Mouse (Mus musculus): ENCODE measurements at regions not wholly inside any gene's neighbourhood (a gene's known extent, or its start where the extent isn't known, plus 50 kb on each side); places are given as distances from the start of the nearest gene placed in this dataset.

- Histone ChIP-seq H3K4me3 (ENCODE audit: low read depth, low read length) (no peak overlapping the region), H3K36me3 (ENCODE audit: control insufficient read depth, insufficient read depth, low read length) (no peaks in the 10 kb centered on the region), H3K4me2 (ENCODE audit: low read length) (no peak overlapping the region), H3K9me3 (ENCODE audit: control insufficient read depth, low read length) (no peaks in the 10 kb centered on the region), H3K27ac (ENCODE audit: low read depth) (no peak overlapping the region), H3K27me3 (replicated peaks; ENCODE audit: control insufficient read depth, insufficient read depth, low read length) (0 out of 2 replicates have a peak, but pooled peaks cover 2% of the 10 kb centered on the region), H3K4me1 (replicated peaks; ENCODE audit: control insufficient read depth, insufficient read depth, low read length) (no peaks in the 10 kb centered on the region), H3K9ac (ENCODE audit: low read length) (no peak overlapping the region)
- 51% methylated on average over 22 of the region's 22 CpGs for WGBS
- ATAC-seq (replicated peaks; ENCODE audit: low FRiP score, low TSS enrichment, low read depth) = no peak
- DNase-seq (ENCODE audit: low spot score) = no peak
Observed at GRCm38 (mm10) chr4:124254446-124255182, 336.8 kb upstream of the 4930535I16Rik start.

GRCm38 (mm10) chr4:124241600-124241999 is 323.8 kb upstream of the 4930535I16Rik start:
- no peaks in the 10 kb centered on the region for H3K9me3 ChIP-seq (ENCODE audit: control insufficient read depth, low read length)
- H3K9ac ChIP-seq (ENCODE audit: low read length) = no peak overlapping the region
- H3K4me2 ChIP-seq (ENCODE audit: low read length) = no peak overlapping the region
- ATAC-seq (replicated peaks; ENCODE audit: low FRiP score, low TSS enrichment, low read depth) (no peak), DNase-seq (ENCODE audit: low spot score) (no peak)
- 25% methylated on average over 13 of the region's 13 CpGs for WGBS
- H3K27me3 ChIP-seq (replicated peaks; ENCODE audit: control insufficient read depth, insufficient read depth, low read length) = 0 out of 2 replicates have a peak, but pooled peaks cover 2% of the 10 kb centered on the region
- H3K27ac ChIP-seq (ENCODE audit: low read depth) = no peak overlapping the region
- H3K4me3 ChIP-seq (ENCODE audit: low read depth, low read length) = no peak overlapping the region
- no peaks in the 10 kb centered on the region for H3K4me1 ChIP-seq (replicated peaks; ENCODE audit: control insufficient read depth, insufficient read depth, low read length)
- H3K36me3 ChIP-seq (ENCODE audit: control insufficient read depth, insufficient read depth, low read length) = no peaks in the 10 kb centered on the region

- Histone ChIP-seq H3K9ac (ENCODE audit: low read length) (no peak overlapping the region), H3K9me3 (ENCODE audit: control insufficient read depth, low read length) (no peaks in the 10 kb centered on the region), H3K4me1 (replicated peaks; ENCODE audit: control insufficient read depth, insufficient read depth, low read length) (no peaks in the 10 kb centered on the region), H3K4me3 (ENCODE audit: low read depth, low read length) (no peak overlapping the region), H3K27ac (ENCODE audit: low read depth) (no peak overlapping the region), H3K27me3 (replicated peaks; ENCODE audit: control insufficient read depth, insufficient read depth, low read length) (no peaks in the 10 kb centered on the region), H3K36me3 (ENCODE audit: control insufficient read depth, insufficient read depth, low read length) (no peaks in the 10 kb centered on the region), H3K4me2 (ENCODE audit: low read length) (no peak overlapping the region)
- WGBS = 60% methylated on average over 16 of the region's 16 CpGs
- DNase-seq (ENCODE audit: low spot score) (no peak), ATAC-seq (replicated peaks; ENCODE audit: low FRiP score, low TSS enrichment, low read depth) (no peak)
Observed at GRCm38 (mm10) chr4:124236476-124236875, 318.7 kb upstream of the 4930535I16Rik start.

- peak; percentile 79 for DNase-seq (ENCODE audit: low spot score)
- ATAC-seq (replicated peaks; ENCODE audit: low FRiP score, low TSS enrichment, low read depth) = no peak
- no peak overlapping the region for H3K27ac ChIP-seq (ENCODE audit: low read depth)
- WGBS = 15% methylated on average over 17 of the region's 17 CpGs
- no peak overlapping the region for H3K9ac ChIP-seq (ENCODE audit: low read length)
- no peaks in the 10 kb centered on the region; the same call in 1 of the 2 replicates for H3K4me1 ChIP-seq (replicated peaks; ENCODE audit: control insufficient read depth, insufficient read depth, low read length)
- no peaks in the 10 kb centered on the region for H3K9me3 ChIP-seq (ENCODE audit: control insufficient read depth, low read length)
- peaks cover 5% of the 10 kb centered on the region; the same call in 1 of the 2 replicates for H3K27me3 ChIP-seq (replicated peaks; ENCODE audit: control insufficient read depth, insufficient read depth, low read length)
- no peaks in the 10 kb centered on the region for H3K36me3 ChIP-seq (ENCODE audit: control insufficient read depth, insufficient read depth, low read length)
- H3K4me3 ChIP-seq (ENCODE audit: low read depth, low read length) = no peak overlapping the region
- H3K4me2 ChIP-seq (ENCODE audit: low read length) = no peak overlapping the region
Observed at GRCm38 (mm10) chr4:124228537-124228936, 310.7 kb upstream of the 4930535I16Rik start.

- ATAC-seq (replicated peaks; ENCODE audit: low FRiP score, low TSS enrichment, low read depth) (no peak), DNase-seq (ENCODE audit: low spot score) (no peak)
- no peaks in the 10 kb centered on the region for H3K36me3 ChIP-seq (ENCODE audit: control insufficient read depth, insufficient read depth, low read length)
- WGBS = 72% methylated on average over 15 of the region's 15 CpGs
- H3K9ac ChIP-seq (ENCODE audit: low read length) = no peak overlapping the region
- no peaks in the 10 kb centered on the region for H3K9me3 ChIP-seq (ENCODE audit: control insufficient read depth, low read length)
- H3K4me3 ChIP-seq (ENCODE audit: low read depth, low read length) = no peak overlapping the region
- H3K4me1 ChIP-seq (replicated peaks; ENCODE audit: control insufficient read depth, insufficient read depth, low read length) = no peaks in the 10 kb centered on the region; the same call in 1 of the 2 replicates
- no peak overlapping the region for H3K4me2 ChIP-seq (ENCODE audit: low read length)
- H3K27me3 ChIP-seq (replicated peaks; ENCODE audit: control insufficient read depth, insufficient read depth, low read length) = no peaks in the 10 kb centered on the region
- H3K27ac ChIP-seq (ENCODE audit: low read depth) = no peak overlapping the region
Observed at GRCm38 (mm10) chr4:124223646-124224500, 306.1 kb upstream of the 4930535I16Rik start.

GRCm38 (mm10) chr4:124221736-124222135 is 303.9 kb upstream of the 4930535I16Rik start:
- ATAC-seq (replicated peaks; ENCODE audit: low FRiP score, low TSS enrichment, low read depth) = no peak
- no peaks in the 10 kb centered on the region for H3K36me3 ChIP-seq (ENCODE audit: control insufficient read depth, insufficient read depth, low read length)
- 89% methylated on average over 4 of the region's 4 CpGs for WGBS
- H3K27ac ChIP-seq (ENCODE audit: low read depth) = no peak overlapping the region
- no peak overlapping the region for H3K9ac ChIP-seq (ENCODE audit: low read length)
- no peak overlapping the region for H3K4me2 ChIP-seq (ENCODE audit: low read length)
- no peak for DNase-seq (ENCODE audit: low spot score)
- H3K9me3 ChIP-seq (ENCODE audit: control insufficient read depth, low read length) = no peaks in the 10 kb centered on the region
- no peaks in the 10 kb centered on the region for H3K27me3 ChIP-seq (replicated peaks; ENCODE audit: control insufficient read depth, insufficient read depth, low read length)
- H3K4me3 ChIP-seq (ENCODE audit: low read depth, low read length) = no peak overlapping the region
- 0 out of 2 replicates have a peak, but pooled peaks cover 8% of the 10 kb centered on the region for H3K4me1 ChIP-seq (replicated peaks; ENCODE audit: control insufficient read depth, insufficient read depth, low read length)

- H3K27me3 ChIP-seq (replicated peaks; ENCODE audit: control insufficient read depth, insufficient read depth, low read length) = no peaks in the 10 kb centered on the region
- ATAC-seq (replicated peaks; ENCODE audit: low FRiP score, low TSS enrichment, low read depth) (no peak), DNase-seq (ENCODE audit: low spot score) (no peak)
- H3K4me1 ChIP-seq (replicated peaks; ENCODE audit: control insufficient read depth, insufficient read depth, low read length) = 0 out of 2 replicates have a peak, but pooled peaks cover 8% of the 10 kb centered on the region
- H3K4me2 ChIP-seq (ENCODE audit: low read length) = no peak overlapping the region
- H3K9me3 ChIP-seq (ENCODE audit: control insufficient read depth, low read length) = no peaks in the 10 kb centered on the region
- H3K27ac ChIP-seq (ENCODE audit: low read depth) = no peak overlapping the region
- 47% methylated on average over 10 of the region's 10 CpGs for WGBS
- H3K9ac ChIP-seq (ENCODE audit: low read length) = no peak overlapping the region
- no peak overlapping the region for H3K4me3 ChIP-seq (ENCODE audit: low read depth, low read length)
- no peaks in the 10 kb centered on the region for H3K36me3 ChIP-seq (ENCODE audit: control insufficient read depth, insufficient read depth, low read length)
Observed at GRCm38 (mm10) chr4:124217206-124217605, 299.4 kb upstream of the 4930535I16Rik start.

- H3K36me3 ChIP-seq (ENCODE audit: control insufficient read depth, insufficient read depth, low read length) = no peaks in the 10 kb centered on the region
- WGBS = 56% methylated on average over 5 of the region's 5 CpGs
- no peak for DNase-seq (ENCODE audit: low spot score)
- no peak overlapping the region for H3K4me3 ChIP-seq (ENCODE audit: low read depth, low read length)
- no peak overlapping the region for H3K27ac ChIP-seq (ENCODE audit: low read depth)
- H3K9ac ChIP-seq (ENCODE audit: low read length) = no peak overlapping the region
- no peaks in the 10 kb centered on the region for H3K27me3 ChIP-seq (replicated peaks; ENCODE audit: control insufficient read depth, insufficient read depth, low read length)
- no peak for ATAC-seq (replicated peaks; ENCODE audit: low FRiP score, low TSS enrichment, low read depth)
- 0 out of 2 replicates have a peak, but pooled peaks cover 8% of the 10 kb centered on the region for H3K4me1 ChIP-seq (replicated peaks; ENCODE audit: control insufficient read depth, insufficient read depth, low read length)
- H3K4me2 ChIP-seq (ENCODE audit: low read length) = no peak overlapping the region
- no peaks in the 10 kb centered on the region for H3K9me3 ChIP-seq (ENCODE audit: control insufficient read depth, low read length)
Observed at GRCm38 (mm10) chr4:124216351-124216750, 298.5 kb upstream of the 4930535I16Rik start.

Data from intestine, embryonic 14.5 days (tissue).